29 mouse cellular contexts compared by ENCODE assay signal in the genomic region with DNA sequence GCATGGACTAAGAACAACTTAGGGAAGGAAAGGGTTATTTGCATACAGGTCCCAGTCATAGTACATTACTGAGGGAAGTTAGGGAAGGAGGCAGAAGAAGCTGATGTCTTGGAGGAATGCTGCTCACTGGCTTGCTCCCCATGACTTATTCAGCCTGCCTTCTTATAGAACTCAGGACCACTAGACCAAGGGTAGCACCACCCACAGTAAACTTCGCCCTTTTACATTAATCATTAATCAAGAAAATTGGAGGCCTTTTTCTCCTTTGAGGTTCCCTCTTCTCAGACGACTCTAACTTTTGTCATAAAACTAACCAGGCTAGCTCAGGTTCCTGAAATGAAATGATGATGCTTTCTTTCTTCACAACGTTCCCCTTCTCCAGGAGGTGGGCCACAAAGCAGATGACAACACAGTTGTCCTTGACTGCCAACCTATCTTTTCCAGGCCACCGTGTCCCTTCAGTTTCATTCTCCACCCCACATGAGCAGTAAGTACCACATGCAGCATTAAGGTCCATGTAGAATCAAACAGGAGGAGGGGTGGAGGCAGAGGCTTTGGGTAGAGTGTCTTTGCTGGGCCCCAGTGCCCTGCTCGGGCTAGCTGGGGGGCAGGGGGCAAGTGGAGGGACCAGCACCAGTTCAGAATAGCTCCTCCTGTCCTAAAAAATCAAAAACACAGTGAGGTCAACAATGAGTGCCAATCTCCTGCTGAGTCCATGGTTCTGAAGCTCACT. TPM values are rescaled to one million over a fixed set of nuclear protein-coding genes. Genes with fewer than 3 reads are reported as not detected.
DNase-seq lines count a peak whose midpoint lies in the region; ATAC-seq and TF ChIP-seq lines count a peak whose summit lies in the region.
"Had no signal": no experiment of that assay in that cellular context is flagged by ENCODE, and none has a peak within 500 bp of the region (broad histone marks: within the 10 kb centered on the region; RNA-seq: fewer than 3 reads in every experiment).

No protein-coding gene starts in this region.

- WGBS in kidney, adult 2 months, result 55% methylated on average over 5 of the region's 5 CpGs
- 43% methylated on average over 5 of the region's 5 CpGs for WGBS in liver, embryonic 16.5 days (ENCODE audit: insufficient replicate concordance)
- WGBS in liver, embryonic 11.5 days, result 69% methylated on average over 5 of the region's 5 CpGs
- 57% methylated on average over 5 of the region's 5 CpGs for WGBS in intestine, embryonic 15.5 days
- WGBS in intestine, embryonic 16.5 days, result 54% methylated on average over 5 of the region's 5 CpGs

- no peaks in the 10 kb centered on the region for H3K36me3 ChIP-seq in kidney, adult 2 months (ENCODE audit: control insufficient read depth, insufficient read depth, low read length)
- no peaks in the 10 kb centered on the region for H3K36me3 ChIP-seq in liver, embryonic 16.5 days (ENCODE audit: control insufficient read depth, insufficient read depth)
- no peaks in the 10 kb centered on the region for H3K36me3 ChIP-seq in liver, embryonic 11.5 days (ENCODE audit: control insufficient read depth, insufficient read depth, low read length)
- no peaks in the 10 kb centered on the region for H3K36me3 ChIP-seq in intestine, embryonic 15.5 days
- H3K36me3 ChIP-seq in intestine, embryonic 16.5 days (ENCODE audit: control insufficient read depth, insufficient read depth, low read length), result no peaks in the 10 kb centered on the region
- H3K36me3 ChIP-seq: embryonic facial prominence, embryonic 10.5 days; embryonic facial prominence, embryonic 13.5 days; forebrain, embryonic 12.5 days; forebrain, embryonic 15.5 days; heart, embryonic 12.5 days; heart, embryonic 15.5 days had no signal

- no peak overlapping the region for H3K27ac ChIP-seq in kidney, adult 2 months (ENCODE audit: insufficient read depth, low read depth, low read length)
- H3K27ac ChIP-seq in liver, embryonic 16.5 days (ENCODE audit: low read length), result no peak overlapping the region
- H3K27ac ChIP-seq in liver, embryonic 11.5 days (ENCODE audit: low read depth, low read length), result no peak overlapping the region
- peak overlapping the region; percentile 48 for H3K27ac ChIP-seq in intestine, embryonic 15.5 days
- H3K27ac ChIP-seq in intestine, embryonic 16.5 days (ENCODE audit: low read length), result peak overlapping the region; percentile 47
- H3K27ac ChIP-seq: embryonic facial prominence, embryonic 10.5 days; embryonic facial prominence, embryonic 13.5 days; forebrain, embryonic 12.5 days; forebrain, embryonic 15.5 days; heart, adult 2 months; heart, embryonic 15.5 days; hindbrain, embryonic 14.5 days; hindbrain, postnatal 0 days had no signal

- H3K27me3 ChIP-seq in kidney, adult 2 months (replicated peaks; ENCODE audit: control insufficient read depth, insufficient read depth, low read length), result no peaks in the 10 kb centered on the region
- no peaks in the 10 kb centered on the region for H3K27me3 ChIP-seq in liver, embryonic 16.5 days (ENCODE audit: control insufficient read depth, insufficient read depth, low read depth, low read length)
- H3K27me3 ChIP-seq in liver, embryonic 11.5 days (replicated peaks; ENCODE audit: control insufficient read depth, insufficient read depth, low read length), result no peaks in the 10 kb centered on the region
- H3K27me3 ChIP-seq in intestine, embryonic 15.5 days (replicated peaks), result no peaks in the 10 kb centered on the region
- no peaks in the 10 kb centered on the region for H3K27me3 ChIP-seq in intestine, embryonic 16.5 days (replicated peaks; ENCODE audit: control insufficient read depth, insufficient read depth, low read length)
- H3K27me3 ChIP-seq: embryonic facial prominence, embryonic 13.5 days; forebrain, embryonic 15.5 days; heart, embryonic 15.5 days had no signal

- H3K9me3 ChIP-seq in liver, embryonic 16.5 days (replicated peaks; ENCODE audit: control insufficient read depth, low read length), result no peaks in the 10 kb centered on the region
- no peaks in the 10 kb centered on the region for H3K9me3 ChIP-seq in liver, embryonic 11.5 days (ENCODE audit: control insufficient read depth, low read length)
- no peaks in the 10 kb centered on the region for H3K9me3 ChIP-seq in intestine, embryonic 15.5 days
- H3K9me3 ChIP-seq in intestine, embryonic 16.5 days (ENCODE audit: control insufficient read depth, low read length), result no peaks in the 10 kb centered on the region
- H3K9me3 ChIP-seq: embryonic facial prominence, embryonic 10.5 days; embryonic facial prominence, embryonic 13.5 days; forebrain, embryonic 12.5 days; forebrain, embryonic 15.5 days; heart, embryonic 12.5 days; heart, embryonic 15.5 days had no signal

- H3K4me3 ChIP-seq in kidney, adult 2 months (ENCODE audit: insufficient read depth, low read depth, low read length), result no peak overlapping the region
- H3K4me3 ChIP-seq in liver, embryonic 16.5 days (ENCODE audit: low read depth, low read length), result no peak overlapping the region
- no peak overlapping the region for H3K4me3 ChIP-seq in liver, embryonic 11.5 days (ENCODE audit: low read depth, low read length)
- H3K4me3 ChIP-seq in intestine, embryonic 15.5 days (replicated peaks), result no peak overlapping the region
- H3K4me3 ChIP-seq in intestine, embryonic 16.5 days (ENCODE audit: low read length), result no peak overlapping the region
- H3K4me3 ChIP-seq: embryonic facial prominence, embryonic 10.5 days; embryonic facial prominence, embryonic 13.5 days; erythroblast, embryonic 14.5 days; forebrain, embryonic 12.5 days; forebrain, embryonic 15.5 days; heart, adult 2 months; heart, embryonic 12.5 days; heart, embryonic 15.5 days had no signal

- 0 out of 2 replicates have a peak, but pooled peaks cover 4% of the 10 kb centered on the region for H3K4me1 ChIP-seq in kidney, adult 2 months (ENCODE audit: control insufficient read depth, insufficient read depth, low read length)
- no peaks in the 10 kb centered on the region; the same call in 1 of the 2 replicates for H3K4me1 ChIP-seq in liver, embryonic 16.5 days (ENCODE audit: control insufficient read depth, low read depth, low read length)
- no peaks in the 10 kb centered on the region for H3K4me1 ChIP-seq in liver, embryonic 11.5 days (replicated peaks; ENCODE audit: control insufficient read depth, insufficient read depth, low read length)
- H3K4me1 ChIP-seq in intestine, embryonic 15.5 days (replicated peaks), result no peaks in the 10 kb centered on the region
- 0 out of 2 replicates have a peak, but pooled peaks cover 4% of the 10 kb centered on the region for H3K4me1 ChIP-seq in intestine, embryonic 16.5 days (ENCODE audit: control insufficient read depth, insufficient read depth, low read length)
- H3K4me1 ChIP-seq: embryonic facial prominence, embryonic 10.5 days; embryonic facial prominence, embryonic 13.5 days; forebrain, embryonic 12.5 days; forebrain, embryonic 15.5 days; heart, embryonic 12.5 days; heart, embryonic 15.5 days had no signal

- no peak for TF ChIP-seq POLR2A in kidney, adult 2 months (IDR thresholded peaks at IDR 0.05; ENCODE audit: low read depth, low read length)

- no peak overlapping the region for H3K4me2 ChIP-seq in liver, embryonic 16.5 days (ENCODE audit: low read depth, low read length)
- H3K4me2 ChIP-seq in liver, embryonic 11.5 days, result no peak overlapping the region
- H3K4me2 ChIP-seq in intestine, embryonic 15.5 days (replicated peaks), result peak overlapping the region; percentile 41
- H3K4me2 ChIP-seq in intestine, embryonic 16.5 days (ENCODE audit: low read depth, low read length), result peak overlapping the region; percentile 3; the same call in 1 of the 2 replicates
- H3K4me2 ChIP-seq: embryonic facial prominence, embryonic 13.5 days; forebrain, embryonic 12.5 days; forebrain, embryonic 15.5 days; heart, embryonic 12.5 days; heart, embryonic 15.5 days; hindbrain, embryonic 14.5 days had no signal

- peak; percentile 9 for DNase-seq in kidney, adult 2 months
- no peak for DNase-seq in kidney, adult 18-20 months
- DNase-seq in liver, embryonic 11.5 days (ENCODE audit: low spot score), result no peak
- DNase-seq in lung, postnatal 14 days, result no peak
- DNase-seq: adrenal gland, adult 2 months; adrenal gland, postnatal 14 days; cerebellum, adult 11 months; cerebellum, adult 8-10 months; cerebellum, postnatal 10 days; cerebellum, postnatal 36 days; embryo, embryonic 11 days; gastrocnemius, postnatal 25 days; heart, adult 2 months; heart, postnatal 10 days; heart, postnatal 4 days had no signal

- ATAC-seq in liver, embryonic 16.5 days (ENCODE audit: low read depth), result 0 out of 2 replicates have a peak, but pooled peaks have one; percentile 30
- no peak for ATAC-seq in liver, embryonic 11.5 days (replicated peaks; ENCODE audit: low FRiP score)
- peak; percentile 87 for ATAC-seq in intestine, embryonic 15.5 days
- ATAC-seq in intestine, embryonic 16.5 days, result peak; percentile 76
- ATAC-seq: CD4-positive, CD25-positive, alpha-beta regulatory T cell, adult 4 months; forebrain, embryonic 15.5 days; hindbrain, postnatal 0 days had no signal

- no peak for TF ChIP-seq CTCF in kidney, adult 2 months (conservative IDR thresholded peaks at IDR 0.05; ENCODE audit: insufficient read depth, insufficient read length, low read depth, low read length)

- H3K9ac ChIP-seq in liver, embryonic 16.5 days (ENCODE audit: low read depth, low read length), result no peak overlapping the region
- no peak overlapping the region for H3K9ac ChIP-seq in liver, embryonic 11.5 days (ENCODE audit: low read depth, low read length)
- H3K9ac ChIP-seq in intestine, embryonic 15.5 days, result no peak overlapping the region
- H3K9ac ChIP-seq in intestine, embryonic 16.5 days (ENCODE audit: low read depth, low read length), result no peak overlapping the region
- H3K9ac ChIP-seq: embryonic facial prominence, embryonic 13.5 days; forebrain, embryonic 12.5 days; forebrain, embryonic 15.5 days; heart, embryonic 12.5 days; heart, embryonic 15.5 days; hindbrain, embryonic 14.5 days had no signal

RNA-seq across cellular contexts. Expression of a gene that starts 25.6 kb away (rescaled TPM):
- 18.4 and 19.0 TPM in 2 replicates for polyA plus RNA-seq in kidney, adult 2 months (2012; rRNA removed)
- 5.9 and 6.9 TPM in 2 replicates for polyA plus RNA-seq in liver, embryonic 16.5 days (2015; fragmentation: Nextera tagmentation; extraction: Ambion mirVana)
- polyA plus RNA-seq in liver, embryonic 11.5 days (2014; fragmentation: Nextera tagmentation; extraction: Ambion mirVana), result 11.1 and 12.7 TPM in 2 replicates
- polyA plus RNA-seq in intestine, embryonic 15.5 days (2015; fragmentation: Nextera tagmentation; extraction: Ambion mirVana), result 9.9 and 10.0 TPM in 2 replicates
- polyA plus RNA-seq in intestine, embryonic 16.5 days (2015; fragmentation: Nextera tagmentation; extraction: Ambion mirVana), result 6.5 and 6.8 TPM in 2 replicates

RNA-seq across cellular contexts. Expression of a gene that starts 45.7 kb away (rescaled TPM):
- polyA plus RNA-seq in kidney, adult 2 months (2012; rRNA removed), result 0.11 and 0.19 TPM in 2 replicates
- not detected in 2 replicates for polyA plus RNA-seq in liver, embryonic 16.5 days (2015; fragmentation: Nextera tagmentation; extraction: Ambion mirVana)
- polyA plus RNA-seq in liver, embryonic 11.5 days (2014; fragmentation: Nextera tagmentation; extraction: Ambion mirVana), result 0.13 and 0.16 TPM in 2 replicates
- 0.48 and 0.54 TPM in 2 replicates for polyA plus RNA-seq in intestine, embryonic 15.5 days (2015; fragmentation: Nextera tagmentation; extraction: Ambion mirVana)
- polyA plus RNA-seq in intestine, embryonic 16.5 days (2015; fragmentation: Nextera tagmentation; extraction: Ambion mirVana), result 0.60 and 0.75 TPM in 2 replicates
- polyA plus RNA-seq: adrenal gland, adult 2 months; C2C12; CD4-positive, CD25-positive, alpha-beta regulatory T cell, adult 4 months; erythroblast, embryonic 14.5 days; heart, adult 2 months; heart, embryonic 15.5 days had no signal

Comparison
In these comparisons a context has a peak if more than half of its experiments do, and no peak if none do; other contexts are left out.
1. H3K27ac ChIP-seq: peak in intestine, embryonic 15.5 days (single experiment) and intestine, embryonic 16.5 days (single experiment); none in kidney, adult 2 months (single experiment), liver, embryonic 16.5 days (single experiment) and liver, embryonic 11.5 days (single experiment).
2. H3K4me2 ChIP-seq: peak in intestine, embryonic 15.5 days (single experiment) and intestine, embryonic 16.5 days (single experiment); none in liver, embryonic 16.5 days (single experiment) and liver, embryonic 11.5 days (single experiment).